Mouse (Mus musculus): ENCODE data around the gene Pafah2. TPM values are rescaled to one million over a fixed set of nuclear protein-coding genes. Genes with fewer than 3 reads are reported as not detected.
"Not testable (repeated sequence)": the region's sequence is repeated elsewhere in the genome, so short reads cannot be mapped to it uniquely, and the experiment has no call there.

The Pafah2 gene
- polyA plus RNA-seq, 1 experiment = 8.8 TPM

DNA sequence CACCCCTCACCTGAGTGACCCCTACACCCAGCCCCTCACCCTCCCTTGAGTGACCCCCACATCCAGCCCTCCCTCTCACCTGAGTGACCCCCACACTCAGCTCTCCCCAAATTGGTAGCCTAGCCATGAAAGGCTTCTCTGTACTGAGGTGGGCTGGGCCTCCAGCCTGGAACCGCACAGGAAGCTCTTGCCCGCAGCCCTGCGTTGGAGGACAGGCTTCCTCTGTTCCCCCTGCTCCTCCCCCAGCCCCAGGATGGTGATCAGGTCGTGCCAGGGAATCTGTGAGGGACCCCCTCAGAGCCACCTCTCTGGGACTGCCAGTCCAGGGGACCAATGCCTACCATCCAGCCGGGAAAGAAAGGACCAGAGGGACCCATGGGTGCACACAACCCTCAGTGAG, 30.8 kb upstream of the Pafah2 start:
- TF ChIP-seq POLR2A (IDR thresholded peaks at IDR 0.05; ENCODE audit: borderline replicate concordance, control insufficient read depth, low read depth, low read length) (no peak), CTCF (IDR thresholded peaks at IDR 0.05; ENCODE audit: control insufficient read depth, insufficient read depth, low read length) (no peak)
- H3K27ac ChIP-seq (ENCODE audit: control insufficient read depth, insufficient read depth, low read depth, low read length, poor library complexity) = no peak overlapping the region
- H3K4me1 ChIP-seq (ENCODE audit: control insufficient read depth, insufficient read depth, low read length) = peaks cover 2% of the 10 kb centered on the region; the same call in 1 of the 2 replicates
- H3K4me3 ChIP-seq (replicated peaks; ENCODE audit: control insufficient read depth, low read depth, low read length) = no peak overlapping the region
- WGBS = 11% methylated on average over 5 of the region's 5 CpGs

DNA sequence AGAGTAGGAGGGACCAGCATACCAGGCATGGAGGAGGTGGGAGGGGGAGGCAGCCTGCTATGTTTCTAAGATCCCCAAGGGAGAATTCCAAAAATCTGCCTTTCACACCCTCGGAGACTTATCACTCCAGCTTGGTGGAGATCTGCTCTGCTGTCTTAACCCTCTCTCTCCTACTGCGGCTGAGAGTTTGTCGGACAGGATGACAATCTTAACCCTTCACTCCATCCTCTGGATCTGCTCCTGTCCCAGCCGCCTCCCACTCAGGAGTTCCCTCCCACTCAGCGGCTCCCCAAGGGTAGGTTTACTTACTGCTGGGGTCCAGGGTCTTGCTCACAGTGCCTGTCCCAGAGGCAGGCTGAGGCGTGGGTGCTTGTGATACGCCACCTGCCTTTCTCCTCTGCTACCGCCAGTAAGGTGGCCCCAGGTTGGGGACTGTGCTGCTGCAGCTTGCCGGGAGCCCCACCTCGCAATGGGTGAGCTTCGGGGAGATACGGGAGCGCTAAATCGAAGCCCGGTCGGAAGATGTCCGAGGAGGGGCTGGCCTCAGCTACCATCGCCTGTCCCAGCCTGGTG, 25.4 kb upstream of the Pafah2 start:
- TF ChIP-seq CTCF (IDR thresholded peaks at IDR 0.05; ENCODE audit: control insufficient read depth, insufficient read depth, low read length) = no peak
- no peak for TF ChIP-seq POLR2A (IDR thresholded peaks at IDR 0.05; ENCODE audit: borderline replicate concordance, control insufficient read depth, low read depth, low read length)
- H3K4me1 ChIP-seq (ENCODE audit: control insufficient read depth, insufficient read depth, low read length) = peaks cover 4% of the 10 kb centered on the region
- H3K27ac ChIP-seq (ENCODE audit: control insufficient read depth, insufficient read depth, low read depth, low read length, poor library complexity) = no peak overlapping the region
- H3K4me3 ChIP-seq (replicated peaks; ENCODE audit: control insufficient read depth, low read depth, low read length) = no peak overlapping the region
- 9% methylated on average over 18 of the region's 18 CpGs for WGBS

DNA sequence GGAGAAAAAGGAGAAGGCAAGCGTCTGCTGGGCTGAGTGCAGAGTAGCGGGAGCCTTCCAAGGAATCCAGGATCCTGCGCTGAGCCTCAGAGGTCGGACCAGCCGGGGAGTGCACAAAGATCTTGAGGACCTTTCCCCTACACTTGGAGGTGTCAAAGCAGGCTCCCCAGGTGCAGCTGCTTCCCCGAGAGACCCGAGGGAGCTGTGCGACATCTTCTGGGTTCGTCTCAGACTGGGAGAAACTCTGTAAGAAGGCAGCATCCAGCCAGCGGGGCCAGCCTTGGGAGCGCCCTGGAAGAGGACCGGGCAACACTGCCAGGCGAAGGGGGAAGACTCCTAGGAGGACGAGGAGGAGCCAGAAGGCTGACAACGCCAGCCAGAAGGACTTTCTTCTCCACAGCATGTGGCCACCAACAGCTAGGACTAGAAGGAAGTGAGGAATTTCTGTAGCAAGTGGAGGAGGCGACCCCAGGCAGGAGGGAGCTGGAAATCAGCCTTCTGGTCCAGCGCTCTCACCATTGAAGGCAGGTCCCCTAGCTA, 24.7 kb upstream of the Pafah2 start:
- H3K4me1 ChIP-seq (ENCODE audit: control insufficient read depth, insufficient read depth, low read length) = peaks cover 4% of the 10 kb centered on the region
- H3K27ac ChIP-seq (ENCODE audit: control insufficient read depth, insufficient read depth, low read depth, low read length, poor library complexity) = no peak overlapping the region
- TF ChIP-seq POLR2A (IDR thresholded peaks at IDR 0.05; ENCODE audit: borderline replicate concordance, control insufficient read depth, low read depth, low read length) = no peak
- TF ChIP-seq CTCF (IDR thresholded peaks at IDR 0.05; ENCODE audit: control insufficient read depth, insufficient read depth, low read length) = no peak
- WGBS = 1% methylated on average over 17 of the region's 17 CpGs
- no peak overlapping the region for H3K4me3 ChIP-seq (replicated peaks; ENCODE audit: control insufficient read depth, low read depth, low read length)

- no peak for TF ChIP-seq POLR2A (IDR thresholded peaks at IDR 0.05; ENCODE audit: borderline replicate concordance, control insufficient read depth, low read depth, low read length)
- TF ChIP-seq CTCF (IDR thresholded peaks at IDR 0.05; ENCODE audit: control insufficient read depth, insufficient read depth, low read length) = no peak
- Histone ChIP-seq H3K27ac (ENCODE audit: control insufficient read depth, insufficient read depth, low read depth, low read length, poor library complexity) (no peak overlapping the region), H3K4me1 (ENCODE audit: control insufficient read depth, insufficient read depth, low read length) (peaks cover 4% of the 10 kb centered on the region), H3K4me3 (replicated peaks; ENCODE audit: control insufficient read depth, low read depth, low read length) (peak overlapping the region; percentile 56)
- 1% methylated on average over 16 of the region's 16 CpGs for WGBS
These were observed 23.8 kb upstream of the Pafah2 start for GRCm38 (mm10) chr4:134372294-134372747.

DNA sequence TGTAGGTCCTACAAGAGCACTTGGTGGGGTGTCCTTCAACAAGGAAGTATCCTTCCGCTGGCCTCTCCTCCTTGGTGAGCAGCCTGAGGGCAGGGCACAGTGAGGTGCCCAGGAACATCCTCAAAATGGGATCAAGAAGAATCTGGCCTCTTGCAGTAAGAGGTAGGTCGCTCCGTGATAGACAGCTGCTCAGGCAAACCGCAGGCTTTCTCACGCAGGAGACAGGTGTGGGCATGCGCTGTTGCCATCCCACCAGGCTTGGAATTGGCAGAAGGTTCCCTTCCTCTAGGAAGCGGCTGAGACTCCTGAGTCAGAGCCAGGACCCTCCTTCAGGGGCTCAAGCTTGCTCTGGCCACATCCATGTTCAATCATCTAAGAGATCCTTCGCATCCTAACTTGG, 22.8 kb upstream of the Pafah2 start:
- Histone ChIP-seq H3K27ac (ENCODE audit: control insufficient read depth, insufficient read depth, low read depth, low read length, poor library complexity) (no peak overlapping the region), H3K4me1 (ENCODE audit: control insufficient read depth, insufficient read depth, low read length) (peaks cover 4% of the 10 kb centered on the region), H3K4me3 (replicated peaks; ENCODE audit: control insufficient read depth, low read depth, low read length) (no peak overlapping the region)
- no peak for TF ChIP-seq POLR2A (IDR thresholded peaks at IDR 0.05; ENCODE audit: borderline replicate concordance, control insufficient read depth, low read depth, low read length)
- TF ChIP-seq CTCF (IDR thresholded peaks at IDR 0.05; ENCODE audit: control insufficient read depth, insufficient read depth, low read length) = no peak
- 82% methylated on average over 8 of the region's 8 CpGs for WGBS

- Histone ChIP-seq H3K27ac (ENCODE audit: control insufficient read depth, insufficient read depth, low read depth, low read length, poor library complexity) (no peak overlapping the region), H3K4me1 (ENCODE audit: control insufficient read depth, insufficient read depth, low read length) (peaks cover 4% of the 10 kb centered on the region), H3K4me3 (replicated peaks; ENCODE audit: control insufficient read depth, low read depth, low read length) (no peak overlapping the region)
- WGBS = 25% methylated on average over 1 of the region's 1 CpGs
- no peak for TF ChIP-seq CTCF (IDR thresholded peaks at IDR 0.05; ENCODE audit: control insufficient read depth, insufficient read depth, low read length)
- TF ChIP-seq POLR2A (IDR thresholded peaks at IDR 0.05; ENCODE audit: borderline replicate concordance, control insufficient read depth, low read depth, low read length) = no peak
These were observed 21.8 kb upstream of the Pafah2 start for GRCm38 (mm10) chr4:134374306-134374705.

DNA sequence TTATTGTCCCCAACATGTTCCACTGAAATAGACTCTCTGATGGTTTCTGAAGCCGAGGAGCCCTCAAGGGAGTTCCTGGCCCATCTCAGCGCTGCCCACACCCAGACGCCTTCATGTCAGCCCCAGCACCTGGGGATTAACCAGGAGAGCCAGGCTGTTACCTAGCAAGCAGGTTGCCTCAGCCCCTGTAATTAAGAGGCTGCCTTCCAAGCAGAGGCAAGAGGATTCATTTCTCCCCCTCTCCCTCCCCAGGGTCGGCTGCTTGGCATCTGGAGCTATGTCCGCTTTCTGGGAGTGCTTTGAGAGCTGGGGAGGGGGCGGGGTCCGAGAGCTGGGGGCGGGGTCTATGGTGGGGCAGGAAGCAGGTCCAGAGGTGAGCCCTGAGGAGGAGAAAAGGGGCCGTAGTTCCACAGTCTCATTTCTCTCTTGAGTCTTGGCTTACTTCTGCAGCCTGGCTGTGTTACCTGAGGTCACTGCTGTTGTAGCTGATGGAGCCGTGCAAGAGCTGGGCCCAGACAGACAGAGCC, 18.0 kb upstream of the Pafah2 start:
- 64% methylated on average over 10 of the region's 10 CpGs for WGBS
- Histone ChIP-seq H3K4me1 (ENCODE audit: control insufficient read depth, insufficient read depth, low read length) (no peaks in the 10 kb centered on the region), H3K4me3 (replicated peaks; ENCODE audit: control insufficient read depth, low read depth, low read length) (no peak overlapping the region), H3K27ac (ENCODE audit: control insufficient read depth, insufficient read depth, low read depth, low read length, poor library complexity) (no peak overlapping the region)
- no peak for TF ChIP-seq POLR2A (IDR thresholded peaks at IDR 0.05; ENCODE audit: borderline replicate concordance, control insufficient read depth, low read depth, low read length)
- TF ChIP-seq CTCF (IDR thresholded peaks at IDR 0.05; ENCODE audit: control insufficient read depth, insufficient read depth, low read length) = no peak

GRCm38 (mm10) chr4:134379510-134379909, 16.6 kb upstream of the Pafah2 start:
- H3K4me1 ChIP-seq (ENCODE audit: control insufficient read depth, insufficient read depth, low read length) = no peaks in the 10 kb centered on the region
- TF ChIP-seq CTCF (IDR thresholded peaks at IDR 0.05; ENCODE audit: control insufficient read depth, insufficient read depth, low read length) (no peak), POLR2A (IDR thresholded peaks at IDR 0.05; ENCODE audit: borderline replicate concordance, control insufficient read depth, low read depth, low read length) (no peak)
- no peak overlapping the region for H3K27ac ChIP-seq (ENCODE audit: control insufficient read depth, insufficient read depth, low read depth, low read length, poor library complexity)
- H3K4me3 ChIP-seq (replicated peaks; ENCODE audit: control insufficient read depth, low read depth, low read length) = no peak overlapping the region
- WGBS = 83% methylated on average over 8 of the region's 8 CpGs

GRCm38 (mm10) chr4:134383750-134384149, 12.4 kb upstream of the Pafah2 start, which contains the start of gene Extl1:
Gene Extl1, minus strand, starts transcription at chr4:134383850.
- H3K4me1 ChIP-seq (ENCODE audit: control insufficient read depth, insufficient read depth, low read length); H3K27ac ChIP-seq (ENCODE audit: control insufficient read depth, insufficient read depth, low read depth, low read length, poor library complexity); H3K4me3 ChIP-seq (replicated peaks; ENCODE audit: control insufficient read depth, low read depth, low read length): not testable (repeated sequence)
- WGBS = 92% methylated on average over 2 of the region's 6 CpGs

Data from bone marrow, adult 2 months (tissue).